Mouse (Mus musculus) spleen, postnatal 14 days (tissue): ENCODE measurements around the gene Dao.

Source experiments
- DNase-seq, 2 experiments: peaks; one replicate each; pipeline ENCODE4 v3.0.0; 2021 to 2022; ENCODE audit warnings: low spot score in 2 of 2

Gene Dao

GRCm38 (mm10) chr5:114003542-114003941, at the start of gene Dao:
Dao (plus strand) TSS chr5:114003703.
- DNase-seq: no peak

GRCm38 (mm10) chr5:113954421-113954820, 49.1 kb upstream of the Dao start:
- DNase-seq: peak; percentile 53 to 75

DNA sequence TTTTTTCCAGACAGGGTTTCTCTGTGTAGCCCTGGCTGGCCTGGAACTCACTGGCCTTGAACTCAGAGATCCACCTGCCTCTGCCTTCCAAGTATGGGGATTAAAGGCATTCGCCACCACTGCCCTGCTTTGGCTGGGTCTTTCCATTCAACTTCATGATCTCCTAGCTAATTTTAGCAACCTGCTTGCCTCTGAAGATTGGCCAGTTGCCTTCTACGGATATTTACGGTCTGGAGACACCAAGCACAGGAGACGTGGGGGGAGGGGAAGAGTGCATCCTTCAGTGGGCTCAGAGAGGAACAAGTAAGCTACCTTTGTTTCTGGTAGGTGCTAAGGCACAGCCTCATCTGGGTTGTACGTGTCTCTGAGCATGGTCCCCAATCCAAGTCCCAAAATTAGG, 48.2 kb upstream of the Dao start:
- DNase-seq: no peak

DNA sequence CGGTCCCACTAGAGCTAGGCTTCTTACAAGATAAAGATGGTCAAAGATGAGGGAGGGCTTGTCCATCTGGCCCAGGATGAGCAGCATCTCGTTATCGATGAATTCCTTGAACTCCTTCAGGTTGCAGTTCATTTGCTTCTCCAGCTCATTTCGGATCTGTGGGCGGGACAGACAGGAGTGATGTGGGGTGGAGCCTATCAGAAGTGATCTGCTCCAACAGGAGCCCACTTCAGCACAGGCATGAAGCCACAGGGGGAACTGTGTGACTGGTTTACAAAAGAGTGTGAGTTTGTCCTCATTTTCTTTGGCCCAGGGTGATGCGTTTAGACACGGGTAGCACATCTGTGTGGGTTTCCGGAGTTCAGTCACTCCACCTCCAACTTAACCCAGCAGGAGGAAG, 47.8 kb upstream of the Dao start:
- DNase-seq: no peak

DNA sequence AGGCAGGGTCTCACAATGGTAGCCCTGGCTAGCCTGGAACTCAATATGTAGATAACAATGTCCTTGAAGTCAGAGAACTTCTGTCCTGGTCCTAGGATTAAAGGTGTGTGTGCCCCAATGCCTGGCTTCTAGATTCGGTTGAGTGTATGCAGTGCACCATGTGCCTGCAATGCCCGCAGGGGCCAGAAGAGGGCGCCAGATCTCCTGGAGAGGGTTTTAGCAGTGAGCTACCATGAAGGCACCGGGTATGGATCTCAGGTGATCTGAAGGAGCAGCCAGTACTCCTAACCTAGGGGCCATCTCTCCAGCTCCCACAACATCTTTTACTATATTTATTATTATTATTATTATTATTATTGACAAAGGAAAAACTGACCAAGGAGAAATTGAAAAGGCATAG, 47.0 kb upstream of the Dao start:
- DNase-seq: peak; percentile 84 to 93

- no peak for DNase-seq
Observed at GRCm38 (mm10) chr5:113959039-113959438, 44.5 kb upstream of the Dao start.

DNA sequence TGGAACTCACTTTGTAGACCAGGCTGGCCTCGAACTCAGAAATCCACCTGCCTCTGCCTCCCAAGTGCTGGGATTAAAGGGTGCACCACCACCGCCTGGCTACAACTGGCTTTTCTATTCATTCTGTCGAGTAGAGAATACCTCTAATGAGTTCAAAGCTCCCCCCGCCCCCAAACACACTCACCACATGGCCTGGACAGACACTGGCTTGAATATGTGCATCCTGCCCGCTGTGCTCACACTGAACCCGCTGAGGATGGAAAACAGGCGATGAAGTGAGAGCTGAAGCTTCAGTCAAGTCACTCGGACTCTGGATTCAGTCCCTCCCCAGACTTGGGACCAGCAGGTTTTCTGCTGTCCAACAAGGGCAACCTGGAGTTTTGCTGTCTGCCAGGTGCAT, 43.1 kb upstream of the Dao start:
- no peak for DNase-seq

DNA sequence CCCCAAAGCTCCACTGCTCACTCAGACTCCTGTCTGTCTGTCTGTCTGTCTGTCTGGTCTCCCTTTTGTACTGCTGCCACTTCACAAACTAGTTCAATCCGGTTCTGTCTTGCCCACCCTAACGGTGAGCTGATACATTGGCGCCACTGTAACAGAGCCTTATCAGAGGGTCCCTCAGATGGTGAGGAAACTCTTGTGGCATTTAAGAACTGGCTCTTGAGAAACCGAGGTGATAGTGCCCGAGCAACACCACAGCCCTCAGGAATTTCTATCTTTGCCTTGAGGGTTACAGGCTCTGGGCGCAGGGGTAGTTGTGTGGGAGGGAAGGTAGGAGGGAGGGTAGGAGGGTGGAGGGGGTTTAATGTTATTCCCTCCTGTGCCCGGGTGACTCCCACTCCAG, 41.7 kb upstream of the Dao start:
- no peak for DNase-seq

- no peak for DNase-seq
Observed at GRCm38 (mm10) chr5:113964972-113965371, 38.5 kb upstream of the Dao start.

- DNase-seq: no peak
Observed at GRCm38 (mm10) chr5:113965659-113966185, 37.8 kb upstream of the Dao start.

GRCm38 (mm10) chr5:113966452-113967150, 36.9 kb upstream of the Dao start:
- DNase-seq: no peak

- no peak for DNase-seq
Observed at GRCm38 (mm10) chr5:113968371-113968770, 35.1 kb upstream of the Dao start.

DNA sequence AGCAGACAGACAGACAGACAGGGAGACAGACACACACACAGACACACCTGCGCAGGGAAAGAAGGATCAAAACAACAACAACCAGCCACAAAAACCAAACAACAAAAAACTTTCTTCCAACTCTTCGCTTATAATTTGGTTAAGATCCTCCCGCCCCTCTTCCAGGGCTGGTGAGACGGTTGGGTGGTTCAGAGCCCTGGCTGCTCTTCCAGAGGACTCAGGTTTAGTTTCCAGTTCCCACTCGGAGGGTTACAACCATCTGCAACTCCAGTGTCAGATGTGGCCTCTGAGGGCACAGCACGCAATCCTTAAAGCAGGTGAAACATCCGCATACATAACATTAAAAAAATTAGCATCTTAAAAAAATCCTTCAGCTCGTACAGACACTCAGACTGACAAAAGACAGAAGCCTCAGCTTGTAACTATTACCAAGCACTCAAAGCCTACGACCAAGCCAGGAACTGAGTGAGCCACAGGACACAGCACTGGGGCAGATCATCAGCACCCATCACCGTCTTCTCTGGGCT, 32.0 kb upstream of the Dao start:
- no peak for DNase-seq

- no peak for DNase-seq
Observed at GRCm38 (mm10) chr5:113972589-113973515, 30.7 kb upstream of the Dao start.

GRCm38 (mm10) chr5:113973790-113974189, 29.7 kb upstream of the Dao start:
- DNase-seq: no peak

- no peak for DNase-seq
Observed at GRCm38 (mm10) chr5:113974576-113974975, 28.9 kb upstream of the Dao start.

GRCm38 (mm10) chr5:113975538-113976215, 27.8 kb upstream of the Dao start:
- no peak for DNase-seq

- DNase-seq: no peak
Observed at GRCm38 (mm10) chr5:113976597-113976996, 26.9 kb upstream of the Dao start.

- DNase-seq: no peak
Observed at GRCm38 (mm10) chr5:113977309-113977708, 26.2 kb upstream of the Dao start.

- DNase-seq: no peak
Observed at GRCm38 (mm10) chr5:113980511-113980910, 23.0 kb upstream of the Dao start.

GRCm38 (mm10) chr5:113981171-113981570, 22.3 kb upstream of the Dao start:
- no peak for DNase-seq

DNA sequence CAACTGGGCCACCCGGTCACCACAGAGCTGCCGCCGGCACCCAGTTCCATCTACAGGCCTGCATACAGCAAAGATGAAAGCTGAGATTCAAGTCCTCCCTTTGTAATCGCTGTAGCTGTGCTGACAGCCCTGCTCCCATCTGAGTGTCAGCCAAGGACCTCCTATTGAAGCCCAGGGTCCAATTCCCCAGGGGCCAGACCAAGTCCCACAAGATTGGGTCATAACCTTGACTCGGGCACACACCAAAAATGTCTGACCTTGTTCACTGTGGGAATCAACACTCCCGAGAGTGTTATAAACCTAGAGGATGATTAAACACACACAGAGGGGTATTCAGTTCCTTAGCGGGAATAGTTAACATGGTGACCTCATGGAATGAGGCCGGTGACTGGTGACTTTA, 21.7 kb upstream of the Dao start:
- DNase-seq: no peak
